Mouse (Mus musculus) adrenal gland, postnatal 14 days (tissue): ENCODE measurements around the gene Fyn. TPM values are rescaled to one million over a fixed set of nuclear protein-coding genes. Genes with fewer than 3 reads are reported as not detected.

Experiments used
- DNase-seq: peaks from one replicate; pipeline ENCODE4 v3.0.0; 2021; ENCODE audit warnings: mixed read lengths
- total RNA-seq: library from RNA; stranded (reverse); gene quantifications from 2 replicates; pipeline ENCODE4 v1.2.3, GENCODE M21; 2021

Gene Fyn
- total RNA-seq, 1 experiment from 2014 or later, result 51.8 TPM

DNA sequence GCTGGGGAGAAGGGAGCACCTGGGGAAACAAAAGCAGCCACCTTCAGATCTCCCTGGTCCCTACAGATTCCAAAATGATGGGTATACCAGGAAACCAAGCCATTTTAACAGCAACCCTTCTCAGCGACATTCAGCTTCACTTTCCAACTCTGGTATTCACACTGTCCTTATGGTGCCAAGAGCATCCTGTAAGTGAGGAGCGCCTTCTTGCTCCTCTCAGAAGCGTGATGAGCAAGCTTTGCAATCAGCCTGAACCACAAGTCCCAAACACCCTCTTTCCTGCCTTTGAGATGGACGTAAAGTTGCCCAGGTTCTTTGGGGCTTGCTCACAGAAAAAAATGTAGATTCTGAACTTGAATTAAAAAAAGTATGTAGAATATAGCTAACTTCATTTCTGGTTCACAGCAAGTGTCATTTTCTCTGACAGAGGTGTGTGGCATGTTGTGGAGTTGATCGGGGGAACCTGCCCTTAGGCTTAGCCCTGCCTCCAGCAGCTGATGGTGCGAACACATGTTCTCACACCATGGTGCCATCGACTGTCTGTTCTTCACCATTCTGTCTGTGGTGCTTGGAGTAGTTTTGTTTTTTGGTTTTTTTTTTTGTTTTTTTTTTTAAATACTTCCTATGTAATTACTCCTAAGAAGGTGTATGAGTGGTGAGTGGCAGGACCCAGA, 102.5 kb downstream of the Fyn start:
- DNase-seq, result no peak

DNA sequence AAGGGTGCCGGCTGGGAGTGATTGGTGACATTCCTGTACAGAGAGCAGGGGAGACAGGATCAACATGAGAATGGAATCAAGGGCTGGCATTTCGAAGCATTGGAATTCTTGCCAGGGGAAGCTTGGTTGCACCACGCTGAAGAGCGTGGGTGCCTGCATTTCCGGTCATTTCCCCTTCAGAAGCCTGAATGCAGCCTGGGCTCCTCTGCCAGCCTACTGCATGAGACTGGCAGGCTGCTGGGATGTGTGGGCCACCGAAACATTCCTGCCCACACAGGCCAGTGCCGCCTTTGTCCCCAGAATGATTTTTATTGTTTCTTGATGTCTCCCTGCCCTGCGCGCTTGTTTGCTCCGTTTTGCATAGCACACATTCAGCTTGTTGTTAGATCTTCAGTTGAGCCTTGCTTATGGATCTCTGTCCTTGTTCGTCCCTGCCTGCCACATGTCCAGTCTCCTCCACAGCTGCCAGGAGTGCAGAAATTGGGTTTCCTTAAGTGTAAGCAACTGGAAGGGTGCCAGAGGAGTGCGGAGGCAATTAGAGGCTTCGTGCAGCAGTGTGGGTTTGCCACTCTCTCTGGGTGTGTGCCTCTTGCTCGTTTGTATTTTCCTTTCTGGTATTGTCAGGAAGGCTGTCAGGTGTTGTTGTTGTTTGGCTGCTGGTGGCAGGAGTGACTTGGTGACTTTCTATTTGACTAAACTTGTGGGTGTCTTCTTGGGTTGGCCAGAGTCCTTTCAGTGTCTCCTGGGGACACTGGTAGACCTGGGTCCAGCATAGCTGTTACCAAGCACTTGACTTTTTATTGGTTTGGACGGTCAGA, 103.3 kb downstream of the Fyn start:
- peak; percentile 48 for DNase-seq

DNA sequence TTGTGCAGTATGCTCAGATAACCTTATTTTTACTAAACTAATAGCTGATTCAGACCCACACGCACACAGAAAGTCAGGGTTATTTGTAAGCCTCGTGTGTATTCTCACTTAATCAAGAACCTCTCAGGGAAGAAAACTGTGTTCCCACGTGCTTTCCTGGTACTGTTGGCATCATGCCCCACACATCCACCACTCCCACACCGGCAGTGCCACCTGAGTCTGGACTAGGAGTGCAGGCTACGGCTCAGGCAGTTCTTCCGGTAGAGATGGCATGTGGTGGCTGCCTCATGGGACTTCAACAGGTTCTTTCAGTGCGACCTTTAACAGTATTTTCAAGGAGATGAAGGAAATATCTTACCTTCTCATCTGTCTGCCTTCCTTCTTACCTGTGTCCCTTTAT, 104.3 kb downstream of the Fyn start:
- no peak for DNase-seq

DNA sequence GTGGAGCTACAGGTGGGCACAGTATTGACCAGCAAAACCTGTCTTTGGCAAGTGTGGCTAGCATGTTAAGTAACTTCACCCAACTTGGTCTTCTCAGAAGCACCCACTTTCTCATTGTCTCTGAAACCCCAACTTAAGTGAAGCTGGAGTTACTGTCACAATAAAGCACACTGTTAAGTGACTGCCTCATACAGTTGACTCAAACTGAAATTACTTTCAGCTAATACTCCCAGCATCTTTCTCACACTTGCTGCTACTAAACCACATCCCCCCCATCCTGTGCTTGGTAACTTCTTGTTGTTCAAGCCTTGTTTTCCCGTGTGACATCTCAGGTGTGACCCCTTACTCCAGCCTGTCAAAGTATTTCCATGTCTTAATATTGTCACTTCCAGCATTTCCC, 110.7 kb downstream of the Fyn start:
- no peak for DNase-seq

DNA sequence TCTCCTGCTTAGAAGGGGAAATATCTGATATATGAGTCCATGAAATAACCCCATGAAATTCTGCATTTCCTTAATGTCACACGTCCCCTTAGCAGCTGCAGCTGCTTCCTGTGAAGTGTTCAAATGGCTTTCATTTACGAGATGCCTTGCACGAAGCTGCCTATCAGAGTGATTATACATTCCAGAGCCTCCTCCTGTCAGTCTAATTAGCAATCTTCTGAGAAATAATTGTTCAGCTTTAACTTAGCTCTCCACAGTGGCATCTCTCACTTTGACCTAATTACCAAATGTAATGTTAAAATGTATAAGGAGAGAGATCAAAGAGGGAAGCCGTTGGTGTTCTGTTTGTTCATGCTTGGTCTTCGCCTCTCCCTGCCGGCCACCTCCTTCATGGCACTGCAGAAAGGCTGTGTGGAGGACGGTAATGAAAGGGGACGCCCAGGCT, 115.7 kb downstream of the Fyn start:
- no peak for DNase-seq

DNA sequence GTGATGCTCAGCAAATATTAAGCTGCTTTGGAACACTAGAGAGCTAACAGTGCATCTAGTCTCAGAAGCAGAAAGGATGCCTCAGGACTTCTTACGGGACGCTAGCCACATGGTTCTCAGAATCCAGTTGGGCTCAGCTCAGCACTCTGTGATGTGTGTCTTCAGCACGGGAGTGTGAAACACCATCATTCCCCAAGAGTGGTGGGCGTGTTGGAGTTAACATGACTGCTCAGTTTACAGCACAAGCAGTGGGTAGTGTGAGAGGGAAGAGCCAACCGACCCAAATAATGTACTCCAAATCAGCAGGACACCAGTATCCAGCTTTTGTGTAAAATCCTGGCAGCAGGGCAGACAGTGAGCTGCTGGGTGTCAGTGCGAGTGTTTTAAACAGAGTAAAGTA, 116.2 kb downstream of the Fyn start:
- no peak for DNase-seq

DNA sequence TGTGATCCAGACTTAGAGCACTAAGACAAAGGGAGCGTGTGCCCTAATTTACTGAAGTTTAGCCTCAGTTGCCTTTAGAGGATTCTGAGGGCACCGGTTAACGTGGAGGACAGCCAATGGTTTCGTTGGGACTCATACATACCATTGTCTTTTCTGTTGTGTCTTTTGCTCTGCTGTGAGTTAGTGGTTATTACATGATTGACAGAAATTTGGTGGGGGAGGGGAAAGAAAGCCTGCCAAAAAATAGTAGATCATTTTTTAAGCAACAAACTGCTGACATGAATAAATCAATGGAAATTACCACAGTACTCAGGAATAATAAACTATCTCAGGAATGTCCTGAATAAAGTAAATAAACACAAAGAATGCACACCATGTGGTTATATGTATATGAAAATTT, 117.3 kb downstream of the Fyn start:
- no peak for DNase-seq

DNA sequence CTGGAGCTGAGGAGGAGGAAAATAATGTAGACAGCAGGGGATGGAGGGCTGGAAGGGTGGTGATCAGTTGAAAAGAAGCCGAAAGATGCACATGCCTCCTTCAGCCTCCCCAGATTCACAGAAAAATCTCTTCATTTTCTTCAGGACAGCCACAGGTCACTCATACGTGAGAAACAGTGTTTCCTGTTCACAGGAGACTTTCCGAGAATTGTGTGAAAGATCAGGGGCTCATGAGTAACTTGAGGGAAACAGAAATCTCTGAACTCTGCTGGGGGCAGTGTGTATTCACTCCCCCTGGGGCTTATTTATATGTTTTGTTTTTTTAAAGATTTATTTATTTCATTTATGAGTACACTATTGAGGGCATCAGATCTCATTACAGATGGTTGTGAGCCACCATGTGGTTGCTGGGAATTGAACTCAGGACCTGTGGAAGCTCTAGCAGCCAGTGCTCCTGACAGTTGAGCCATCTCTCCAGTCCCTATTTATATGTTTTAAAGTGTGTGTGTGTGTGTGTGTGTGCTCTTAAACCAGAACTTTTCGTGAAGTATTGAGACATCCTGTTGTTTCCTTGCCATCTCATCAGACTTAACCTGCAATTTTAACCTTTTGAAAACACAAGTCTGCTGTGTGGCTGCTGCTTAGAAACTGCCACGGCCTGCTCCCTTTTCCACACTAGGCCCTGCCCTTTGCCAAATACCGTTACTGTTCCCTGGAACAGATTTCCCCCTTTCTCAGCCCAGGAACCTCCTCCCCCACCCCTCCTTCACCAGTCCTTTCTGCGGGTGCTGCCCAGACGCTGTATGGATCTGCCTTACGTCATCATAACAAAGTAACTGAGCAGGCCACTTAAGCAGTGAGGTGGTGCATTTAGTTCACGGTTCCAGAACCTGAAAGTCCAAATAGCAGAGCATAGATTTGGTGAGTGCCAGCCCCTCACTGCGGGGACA, 118.1 kb downstream of the Fyn start:
- DNase-seq, result no peak

DNA sequence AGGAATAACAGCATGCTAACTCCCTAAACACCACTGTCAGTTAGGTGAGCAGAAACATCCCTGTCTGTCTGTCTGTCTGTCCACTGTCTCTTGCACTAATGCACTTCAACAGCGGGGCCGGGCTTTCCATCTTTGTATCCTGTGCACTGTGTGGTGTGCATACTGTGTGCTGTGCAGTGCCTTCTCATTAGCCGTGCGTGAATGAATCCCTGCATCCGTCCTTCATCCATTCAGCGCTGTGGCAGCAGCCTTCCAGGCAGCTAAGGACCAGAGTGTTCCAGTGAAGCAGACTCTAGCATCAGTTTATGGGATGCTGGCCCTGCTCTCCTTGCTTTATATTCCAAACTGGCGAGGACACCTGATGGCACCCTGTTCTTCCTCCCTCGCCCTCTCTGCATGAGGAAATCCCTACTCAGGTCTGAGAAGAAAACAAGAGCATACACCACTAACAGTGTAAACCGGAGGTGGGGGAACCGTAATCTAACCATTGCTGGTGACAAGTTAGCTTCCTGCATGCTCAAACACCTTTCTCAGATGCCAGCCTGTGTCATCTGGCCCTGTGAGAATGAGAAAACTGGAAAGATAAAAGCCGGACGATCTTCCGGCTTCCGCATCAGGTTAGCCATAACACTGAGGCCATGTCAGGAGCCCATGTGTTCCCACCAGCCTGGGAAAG, 119.2 kb downstream of the Fyn start:
- no peak for DNase-seq

DNA sequence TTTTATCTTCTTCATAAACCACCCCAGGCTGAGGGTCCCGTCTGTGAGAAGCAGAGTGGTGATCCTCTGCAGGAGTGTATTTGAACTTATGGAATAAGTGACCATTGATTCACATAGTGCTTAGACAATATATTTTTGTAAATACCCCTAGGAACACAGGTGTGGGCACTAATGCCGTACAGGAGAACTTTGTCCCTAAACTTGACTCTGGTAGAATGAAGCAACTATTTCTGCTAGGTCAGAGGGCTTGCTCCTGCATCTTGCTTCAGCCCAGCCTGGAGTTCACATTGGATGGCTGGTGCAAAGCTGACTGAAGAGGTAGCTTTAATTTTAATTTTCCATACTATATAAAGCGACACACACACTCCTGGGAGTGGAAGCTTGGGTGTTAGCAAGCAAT, 119.9 kb downstream of the Fyn start:
- DNase-seq, result no peak

DNA sequence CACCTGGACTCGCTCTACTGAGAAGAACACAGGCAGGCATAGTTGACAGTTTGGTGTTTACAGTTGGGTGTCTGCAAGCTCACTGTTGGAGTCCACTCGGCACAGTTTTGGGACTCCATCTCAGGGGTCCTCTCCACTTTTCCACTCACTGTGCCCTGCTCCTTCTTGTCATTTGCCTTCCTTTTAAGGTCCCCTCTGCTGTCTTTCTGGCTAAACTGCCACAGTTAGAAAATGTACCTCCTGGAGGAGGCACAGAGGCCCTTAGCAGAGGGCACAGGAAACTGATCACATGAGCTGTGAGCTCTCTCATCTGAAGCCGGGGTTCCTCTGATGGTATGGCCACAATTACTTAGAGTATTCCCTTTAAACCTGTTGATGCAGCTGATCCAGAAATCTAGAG, 120.3 kb downstream of the Fyn start:
- DNase-seq, result no peak

DNA sequence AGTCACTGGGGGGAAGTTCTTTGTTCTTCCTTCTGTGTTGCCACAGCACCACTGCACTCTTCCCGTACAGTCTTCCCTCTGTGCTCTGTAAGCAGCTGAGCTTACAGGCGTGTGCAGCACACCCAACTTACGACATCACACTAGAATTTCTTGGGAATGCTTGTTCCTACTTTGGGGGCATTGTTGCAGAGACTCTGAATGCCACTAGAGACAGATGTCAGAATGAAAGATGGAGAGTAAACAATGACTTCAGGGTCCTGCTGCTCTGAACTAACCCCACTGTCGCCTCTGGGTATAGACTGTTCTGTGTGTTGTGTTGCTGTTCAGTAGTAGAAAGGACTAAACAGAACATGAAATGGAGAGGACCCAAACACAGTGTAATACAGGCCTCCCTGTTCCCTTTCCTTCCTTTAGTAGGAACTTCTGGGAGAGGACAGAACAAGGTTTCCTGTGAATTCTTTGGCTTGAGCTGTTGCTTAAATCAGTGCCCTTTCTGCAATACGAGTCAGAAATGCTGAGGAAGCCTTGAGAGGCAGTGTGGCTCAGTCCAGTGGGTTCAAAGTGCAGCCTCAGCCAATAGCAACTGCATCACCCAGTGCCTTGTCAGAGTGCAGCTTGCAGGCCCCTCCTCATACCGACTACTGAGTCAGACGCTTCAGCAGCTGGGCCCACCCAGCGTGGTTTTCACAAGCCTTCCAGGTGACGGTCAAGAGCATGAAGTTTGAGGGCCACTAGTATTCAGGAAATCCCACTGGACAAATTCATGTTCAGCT, 121.9 kb downstream of the Fyn start:
- no peak for DNase-seq

DNA sequence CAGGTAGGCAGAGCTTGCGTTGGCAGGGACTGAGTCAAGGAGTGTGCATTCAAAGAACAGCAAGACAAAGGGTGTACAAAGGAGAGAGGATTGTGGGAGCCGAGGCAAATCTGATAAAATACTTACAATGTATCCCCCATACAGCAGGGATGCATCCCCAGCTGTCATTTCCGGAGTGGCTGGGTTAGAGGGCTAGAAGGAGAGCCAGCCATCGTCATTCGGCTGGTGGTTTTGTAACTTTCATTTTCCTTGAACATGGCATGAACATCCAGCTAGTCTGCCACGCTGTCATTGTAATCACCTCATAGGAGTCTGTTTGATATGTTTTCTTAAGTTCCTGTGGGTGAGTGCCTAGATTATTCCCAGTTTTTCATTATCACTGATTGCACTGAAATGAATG, 123.5 kb downstream of the Fyn start:
- no peak for DNase-seq

DNA sequence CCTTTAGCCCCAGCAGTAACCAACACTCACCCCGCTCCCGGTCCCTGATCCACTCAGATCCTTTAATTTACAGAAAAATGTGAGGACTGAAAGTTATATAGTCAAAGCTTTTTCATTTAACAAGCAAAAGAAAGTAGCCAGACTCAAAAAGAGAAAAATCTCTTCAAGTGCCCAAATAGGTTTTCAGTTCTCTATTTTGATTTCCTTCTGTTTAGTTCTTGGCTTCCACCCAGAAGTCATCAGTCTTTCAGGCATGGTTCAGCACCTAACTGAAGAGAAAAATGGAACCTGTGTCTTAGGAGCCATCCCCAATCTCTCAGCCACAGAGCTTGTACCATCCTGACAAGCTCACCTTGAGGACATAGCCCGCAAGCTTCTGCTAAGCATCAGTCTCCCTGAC, 124.4 kb downstream of the Fyn start:
- no peak for DNase-seq

DNA sequence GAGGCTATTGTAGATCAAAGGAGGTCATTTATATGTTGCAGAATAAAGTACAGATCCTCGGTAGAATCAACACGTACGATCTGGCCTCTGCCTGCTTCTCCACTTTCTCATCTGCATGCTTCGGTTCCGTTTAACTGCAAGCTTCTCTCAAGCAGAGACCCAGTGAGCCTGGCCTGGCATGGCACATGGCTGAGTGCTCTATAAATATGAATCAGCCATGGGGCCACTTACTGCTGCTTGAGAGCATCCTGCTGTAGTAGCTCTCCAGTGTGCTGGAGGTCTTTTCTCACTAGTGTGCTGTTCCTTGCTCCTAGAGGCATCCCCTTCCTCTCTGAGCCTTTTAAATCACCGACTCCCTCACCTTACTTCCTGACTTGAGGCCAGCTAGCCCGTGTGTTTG, 130.0 kb downstream of the Fyn start:
- no peak for DNase-seq

DNA sequence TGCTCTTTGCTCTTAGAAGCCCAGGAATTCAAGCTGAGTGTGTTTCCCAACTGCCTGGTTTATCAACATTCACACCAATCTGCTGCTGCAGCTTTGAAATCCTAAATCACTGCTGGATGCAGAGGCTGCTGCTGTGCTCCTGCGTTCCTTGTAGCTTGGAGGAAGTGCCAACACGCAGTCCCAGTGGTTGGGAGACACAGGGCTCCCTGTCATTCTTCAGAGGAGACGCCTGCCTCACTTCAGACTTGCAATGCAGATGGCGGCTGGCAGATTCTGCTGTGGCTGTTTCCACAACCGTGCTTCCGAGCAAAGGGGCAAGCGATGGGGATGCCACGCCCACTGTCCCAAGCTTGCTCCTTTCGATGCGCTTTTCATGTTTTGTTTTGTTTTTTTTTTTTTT, 132.9 kb downstream of the Fyn start:
- no peak for DNase-seq

DNA sequence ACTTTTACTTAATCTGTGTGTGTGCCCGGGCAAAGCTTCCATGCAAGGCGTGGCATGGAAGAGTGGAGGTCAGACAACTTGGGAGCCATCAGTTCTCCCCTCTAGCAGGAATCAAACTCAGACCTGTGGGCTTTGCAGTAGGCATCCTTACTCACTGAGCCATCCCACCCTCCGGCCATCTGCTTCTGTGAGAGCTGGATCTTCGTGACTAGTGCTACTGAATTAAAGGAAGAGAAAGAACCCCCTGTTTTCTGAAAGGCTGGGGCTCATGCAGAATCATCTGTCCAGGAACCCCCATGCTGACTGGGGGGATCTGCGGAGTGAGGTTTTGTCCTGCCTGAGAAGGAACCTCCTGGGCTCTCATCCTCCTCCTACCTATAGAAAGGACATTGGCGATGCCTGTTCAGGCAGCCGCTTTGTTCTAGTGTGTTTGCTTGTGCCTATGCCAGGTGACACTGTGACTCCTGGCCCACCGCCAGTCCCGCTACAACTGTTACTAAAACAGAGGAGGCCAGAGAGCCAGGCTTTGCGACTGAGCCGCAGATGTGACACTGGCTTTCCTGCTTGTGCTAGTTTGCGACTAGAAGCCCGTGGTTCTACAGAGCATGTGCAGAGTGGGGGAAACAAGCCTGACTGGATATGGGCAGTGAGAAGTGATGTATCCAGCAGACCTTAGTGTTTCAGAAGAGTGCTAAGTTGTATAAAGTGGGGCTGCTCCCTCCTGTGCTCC, 133.5 kb downstream of the Fyn start:
- peak; percentile 89 for DNase-seq

DNA sequence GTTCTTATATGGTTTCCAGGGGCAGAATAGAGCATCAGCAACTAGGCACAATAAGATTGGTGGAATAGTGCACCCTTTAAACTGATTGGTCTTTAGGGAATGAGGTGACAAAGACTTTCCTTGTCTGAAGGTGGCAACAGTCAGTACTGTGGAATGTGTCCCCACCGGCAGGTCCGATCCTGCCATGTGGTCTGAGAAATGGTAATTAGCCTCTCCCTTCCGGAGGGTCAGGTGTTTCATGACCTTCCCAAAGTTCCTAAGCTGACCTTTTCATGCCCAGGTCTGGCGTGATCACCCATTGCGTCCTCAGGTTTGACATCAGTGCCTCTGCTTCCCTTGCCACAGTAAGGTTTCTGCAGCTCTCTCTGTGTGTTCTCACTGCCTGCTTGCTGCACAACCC, 134.7 kb downstream of the Fyn start:
- DNase-seq, result no peak

DNA sequence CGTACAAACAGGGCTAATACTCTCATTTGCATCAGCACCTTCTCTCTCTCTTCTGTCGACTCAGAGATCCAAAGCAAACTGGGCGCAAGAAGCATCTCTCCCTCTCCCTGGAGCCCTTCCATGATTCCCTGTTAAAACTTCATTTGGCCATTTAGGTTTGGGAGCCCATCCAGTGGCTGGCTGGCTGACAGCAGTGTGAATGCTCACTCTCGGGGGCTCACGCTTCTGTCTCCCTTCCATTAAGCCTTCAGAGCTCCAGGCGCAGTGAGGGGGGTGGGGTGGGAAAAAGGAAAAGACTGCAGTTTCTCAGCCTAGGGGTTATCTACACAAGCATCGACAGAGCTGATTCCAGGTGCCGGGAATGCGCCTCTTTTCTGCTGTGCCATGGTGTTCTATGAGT, 136.4 kb downstream of the Fyn start:
- DNase-seq, result no peak

DNA sequence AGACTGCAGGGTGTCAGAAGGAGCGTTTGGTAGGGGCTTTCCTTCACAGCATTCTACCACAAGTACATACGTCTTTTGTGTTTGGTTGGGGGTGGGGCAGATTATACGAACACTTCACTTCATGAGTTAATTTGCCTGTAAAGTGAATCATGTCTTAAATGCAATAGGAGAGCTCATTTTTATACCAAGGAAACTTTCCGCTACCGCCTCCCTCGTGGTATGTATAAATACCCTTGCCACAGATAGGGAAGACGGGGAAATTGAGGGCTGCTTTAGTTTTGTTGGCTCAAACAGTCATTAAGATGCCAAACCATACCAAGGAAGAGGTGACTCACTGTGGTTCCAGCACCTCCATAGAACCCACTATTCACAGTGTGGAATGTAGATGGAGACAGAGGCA, 137.0 kb downstream of the Fyn start:
- no peak for DNase-seq

DNA sequence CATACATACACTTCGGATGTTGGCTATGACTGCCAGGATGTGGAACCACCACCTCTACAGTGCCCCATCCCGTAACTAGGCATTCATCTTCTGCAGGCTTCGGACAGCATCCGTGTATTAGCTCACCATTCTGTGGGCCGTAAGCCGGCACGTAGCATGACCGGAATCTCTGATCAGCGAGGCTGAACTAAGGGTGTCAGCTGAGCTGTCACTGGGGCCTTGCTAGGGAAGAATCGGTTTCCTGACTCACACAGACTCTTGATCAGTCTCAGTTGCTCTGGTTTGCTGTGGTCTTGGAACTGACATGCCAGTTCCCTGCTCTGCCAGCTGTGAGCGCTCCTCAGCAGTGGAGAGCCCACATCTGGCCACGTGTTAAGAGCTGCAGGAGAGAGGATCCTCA, 137.7 kb downstream of the Fyn start:
- peak; percentile 39 for DNase-seq
